Comparison of ENCODE assay signal across 7 mouse cellular contexts in genomic region chr17:27085676-27086075, GRCm38 (mm10). TPM values are rescaled to one million over a fixed set of nuclear protein-coding genes. Genes with fewer than 3 reads are reported as not detected.
DNase-seq lines count a peak whose midpoint lies in the region; ATAC-seq and TF ChIP-seq lines count a peak whose summit lies in the region.

No protein-coding gene starts in this region.

- DNase-seq in kidney, adult 2 months = peak; percentile 43
- DNase-seq in ZHBTc4 (ENCODE audit: low read depth, low spot score) = peak; percentile 91
- DNase-seq in induced T-regulatory cell, adult 2 months (ENCODE audit: low read depth) = peak; percentile 85
- DNase-seq in midbrain, postnatal 0 days (ENCODE audit: low spot score) = peak; percentile 62
- DNase-seq in thymus, postnatal 14 days = peak; percentile 84

- TF ChIP-seq EP300 in ES-Bruce4 (IDR thresholded peaks at IDR 0.05; ENCODE audit: insufficient read depth, low read depth, low read length) = no peak

- H3K27ac ChIP-seq in kidney, adult 2 months (ENCODE audit: insufficient read depth, low read depth, low read length) = no peak overlapping the region
- no peak overlapping the region for H3K27ac ChIP-seq in kidney, embryonic 14.5 days (ENCODE audit: low read depth, low read length)
- H3K27ac ChIP-seq in ES-Bruce4 (ENCODE audit: insufficient read depth, low read length) = no peak overlapping the region
- H3K27ac ChIP-seq in midbrain, postnatal 0 days (ENCODE audit: low read depth, low read length) = no peak overlapping the region

- no peaks in the 10 kb centered on the region for H3K4me1 ChIP-seq in kidney, adult 2 months (ENCODE audit: control insufficient read depth, insufficient read depth, low read length)
- peaks cover 4% of the 10 kb centered on the region; the same call in 1 of the 2 replicates for H3K4me1 ChIP-seq in kidney, embryonic 14.5 days (ENCODE audit: control insufficient read depth, insufficient read depth, low read length)
- H3K4me1 ChIP-seq in ES-Bruce4 (ENCODE audit: control insufficient read depth, insufficient read depth, low read length) = no peaks in the 10 kb centered on the region
- H3K4me1 ChIP-seq in midbrain, postnatal 0 days (ENCODE audit: insufficient read depth, low read length) = no peaks in the 10 kb centered on the region

- no peaks in the 10 kb centered on the region for H3K9me3 ChIP-seq in kidney, embryonic 14.5 days (ENCODE audit: control insufficient read depth, low read length)
- H3K9me3 ChIP-seq in ES-Bruce4 (replicated peaks; ENCODE audit: control insufficient read depth, insufficient read depth, low read length, poor library complexity, severe bottlenecking) = no peaks in the 10 kb centered on the region
- H3K9me3 ChIP-seq in midbrain, postnatal 0 days (ENCODE audit: low read length) = no peaks in the 10 kb centered on the region

- 74% methylated on average over 2 of the region's 2 CpGs for WGBS in kidney, adult 2 months
- 80% methylated on average over 2 of the region's 2 CpGs for WGBS in kidney, embryonic 14.5 days
- WGBS in midbrain, postnatal 0 days = 67% methylated on average over 2 of the region's 2 CpGs

- H3K9ac ChIP-seq in kidney, embryonic 14.5 days (ENCODE audit: low read depth, low read length) = no peak overlapping the region
- H3K9ac ChIP-seq in ES-Bruce4 (ENCODE audit: low read depth, poor library complexity, severe bottlenecking) = no peak overlapping the region
- H3K9ac ChIP-seq in midbrain, postnatal 0 days (replicated peaks; ENCODE audit: low read length, poor library complexity, severe bottlenecking) = no peak overlapping the region

- peak; percentile 62 for TF ChIP-seq CTCF in kidney, adult 2 months (conservative IDR thresholded peaks at IDR 0.05; ENCODE audit: insufficient read depth, insufficient read length, low read depth, low read length)
- peak; percentile 87 for TF ChIP-seq CTCF in ES-Bruce4 (IDR thresholded peaks at IDR 0.05; ENCODE audit: low read depth, low read length)
- TF ChIP-seq CTCF in midbrain, postnatal 0 days (IDR thresholded peaks at IDR 0.05) = peak; percentile 80

- ATAC-seq in kidney, embryonic 14.5 days (ENCODE audit: low FRiP score, low TSS enrichment) = no peak
- no peak for ATAC-seq in midbrain, postnatal 0 days (ENCODE audit: low FRiP score)

- no peaks in the 10 kb centered on the region for H3K27me3 ChIP-seq in kidney, adult 2 months (replicated peaks; ENCODE audit: control insufficient read depth, insufficient read depth, low read length)
- H3K27me3 ChIP-seq in kidney, embryonic 14.5 days (ENCODE audit: control insufficient read depth, insufficient read depth, low read length) = no peaks in the 10 kb centered on the region
- no peaks in the 10 kb centered on the region for H3K27me3 ChIP-seq in ES-Bruce4 (ENCODE audit: control insufficient read depth, insufficient read depth, low read length, poor library complexity, severe bottlenecking)
- no peaks in the 10 kb centered on the region for H3K27me3 ChIP-seq in midbrain, postnatal 0 days (ENCODE audit: insufficient read depth, low read length)

- no peak overlapping the region for H3K4me3 ChIP-seq in kidney, adult 2 months (ENCODE audit: insufficient read depth, low read depth, low read length)
- no peak overlapping the region for H3K4me3 ChIP-seq in kidney, embryonic 14.5 days (ENCODE audit: low read length)
- no peak overlapping the region for H3K4me3 ChIP-seq in ES-Bruce4 (ENCODE audit: low read depth, low read length)
- no peak overlapping the region for H3K4me3 ChIP-seq in midbrain, postnatal 0 days (ENCODE audit: low read depth, low read length)

- no peak overlapping the region for H3K4me2 ChIP-seq in kidney, embryonic 14.5 days (replicated peaks; ENCODE audit: low read depth, low read length)
- H3K4me2 ChIP-seq in midbrain, postnatal 0 days (ENCODE audit: low read depth, low read length, poor library complexity, severe bottlenecking) = no peak overlapping the region

- TF ChIP-seq POLR2A in kidney, adult 2 months (IDR thresholded peaks at IDR 0.05; ENCODE audit: low read depth, low read length) = no peak
- no peak for TF ChIP-seq POLR2A in ES-Bruce4 (IDR thresholded peaks at IDR 0.05; ENCODE audit: insufficient read depth, low read length)

- no peaks in the 10 kb centered on the region for H3K36me3 ChIP-seq in kidney, adult 2 months (ENCODE audit: control insufficient read depth, insufficient read depth, low read length)
- H3K36me3 ChIP-seq in kidney, embryonic 14.5 days (ENCODE audit: control insufficient read depth, insufficient read depth, low read length) = no peaks in the 10 kb centered on the region
- no peaks in the 10 kb centered on the region for H3K36me3 ChIP-seq in ES-Bruce4 (ENCODE audit: control insufficient read depth, insufficient read depth, low read length, poor library complexity, severe bottlenecking)
- H3K36me3 ChIP-seq in midbrain, postnatal 0 days (ENCODE audit: insufficient read depth, low read length) = no peaks in the 10 kb centered on the region

RNA-seq across cellular contexts. Expression of gene Itpr3, which starts 28.6 kb away (rescaled TPM):
- polyA plus RNA-seq in kidney, adult 2 months (2012; rRNA removed) = 4.4 and 6.9 TPM in 2 replicates
- polyA plus RNA-seq in kidney, embryonic 14.5 days (2014; fragmentation: Nextera tagmentation; extraction: Ambion mirVana) = 5.3 and 9.9 TPM in 2 replicates
- polyA plus RNA-seq in ES-Bruce4 (2011; ENCODE audit: insufficient read depth, insufficient read length, low read depth, missing spikeins) = 17.2 and 21.9 TPM in 2 replicates
- total RNA-seq in midbrain, postnatal 0 days (2014; rRNA removed) = 4.5 and 4.7 TPM in 2 replicates
- 0.39 and 0.90 TPM in 2 replicates for polyA plus RNA-seq in midbrain, postnatal 0 days (2015; fragmentation: Nextera tagmentation; extraction: Ambion mirVana)

RNA-seq across cellular contexts. Expression of gene Uqcc2, which starts 48.0 kb away (rescaled TPM):
- 208 and 218 TPM in 2 replicates for polyA plus RNA-seq in kidney, adult 2 months (2012; rRNA removed)
- 293 and 406 TPM in 2 replicates for polyA plus RNA-seq in kidney, embryonic 14.5 days (2014; fragmentation: Nextera tagmentation; extraction: Ambion mirVana)
- 138 and 155 TPM in 2 replicates for polyA plus RNA-seq in ES-Bruce4 (2011; ENCODE audit: insufficient read depth, insufficient read length, low read depth, missing spikeins)
- total RNA-seq in midbrain, postnatal 0 days (2014; rRNA removed) = 213 and 233 TPM in 2 replicates
- polyA plus RNA-seq in midbrain, postnatal 0 days (2015; fragmentation: Nextera tagmentation; extraction: Ambion mirVana) = 453 and 478 TPM in 2 replicates

RNA-seq across cellular contexts. Expression of gene Bak1, which starts 56.9 kb away (rescaled TPM):
- 36.6 and 39.4 TPM in 2 replicates for polyA plus RNA-seq in kidney, adult 2 months (2012; rRNA removed)
- 11.1 and 16.0 TPM in 2 replicates for polyA plus RNA-seq in kidney, embryonic 14.5 days (2014; fragmentation: Nextera tagmentation; extraction: Ambion mirVana)
- polyA plus RNA-seq in ES-Bruce4 (2011; ENCODE audit: insufficient read depth, insufficient read length, low read depth, missing spikeins) = 66.6 and 78.1 TPM in 2 replicates
- total RNA-seq in midbrain, postnatal 0 days (2014; rRNA removed) = 57.3 and 82.4 TPM in 2 replicates
- 3.9 and 5.3 TPM in 2 replicates for polyA plus RNA-seq in midbrain, postnatal 0 days (2015; fragmentation: Nextera tagmentation; extraction: Ambion mirVana)
